Mouse (Mus musculus) cortical plate, adult 2 months (tissue): ENCODE measurements at regions not wholly inside any gene's neighbourhood (a gene's known extent, or its start where the extent isn't known, plus 50 kb on each side); places are given as distances from the start of the nearest gene placed in this dataset.

Experiments used
- H3K27ac ChIP-seq: fragments of 200-500 bp; 2 replicates; pipeline ENCODE4 v1.5.1; 2012; ENCODE audit warnings: low read length, control low read depth, inconsistent platforms; ENCODE audit not compliant: insufficient read depth
- H3K4me1 ChIP-seq: fragments of 200-500 bp; 2 replicates; pipeline ENCODE4 v1.6.1; 2011; ENCODE audit warnings: low read length; ENCODE audit not compliant: control insufficient read depth, insufficient read depth
- H3K4me3 ChIP-seq: fragments of 200-500 bp; 2 replicates; pipeline ENCODE4 v1.5.1; 2011; ENCODE audit warnings: mild to moderate bottlenecking, low read length, control low read depth; ENCODE audit not compliant: insufficient read depth
- CTCF ChIP-seq: fragments of 200-500 bp; IDR thresholded peaks from 2 replicates; pipeline ENCODE4 v1.5.1; 2011; ENCODE audit warnings: mild to moderate bottlenecking, control low read depth, low read length; ENCODE audit not compliant: insufficient read depth; ENCODE audit errors: extremely low read depth
- POLR2A ChIP-seq: fragments of 200-500 bp; IDR thresholded peaks from 2 replicates; pipeline ENCODE4 v1.6.1; 2011; ENCODE audit warnings: mild to moderate bottlenecking, low read length, control low read depth; ENCODE audit not compliant: insufficient read depth; ENCODE audit errors: extremely low read depth

GRCm38 (mm10) chr14:62192814-62193213 lies 99.6 kb upstream of the Rnaseh2b start:
- H3K4me1 ChIP-seq = peaks cover 5% of the 10 kb centered on the region
- H3K27ac ChIP-seq = no peak overlapping the region
- no peak for TF ChIP-seq CTCF
- no peak overlapping the region for H3K4me3 ChIP-seq

- Histone ChIP-seq H3K4me1 (peaks cover 2% of the 10 kb centered on the region), H3K27ac (no peak overlapping the region), H3K4me3 (no peak overlapping the region)
- no peak for TF ChIP-seq CTCF
- no peak for TF ChIP-seq POLR2A
These were observed 99.0 kb upstream of the Rnaseh2b start for GRCm38 (mm10) chr14:62193371-62193770.

GRCm38 (mm10) chr14:62196776-62197175 lies 95.6 kb upstream of the Rnaseh2b start:
- Histone ChIP-seq H3K4me1 (peaks cover 2% of the 10 kb centered on the region), H3K4me3 (no peak overlapping the region), H3K27ac (no peak overlapping the region)
- TF ChIP-seq POLR2A (no peak), CTCF (no peak)

DNA sequence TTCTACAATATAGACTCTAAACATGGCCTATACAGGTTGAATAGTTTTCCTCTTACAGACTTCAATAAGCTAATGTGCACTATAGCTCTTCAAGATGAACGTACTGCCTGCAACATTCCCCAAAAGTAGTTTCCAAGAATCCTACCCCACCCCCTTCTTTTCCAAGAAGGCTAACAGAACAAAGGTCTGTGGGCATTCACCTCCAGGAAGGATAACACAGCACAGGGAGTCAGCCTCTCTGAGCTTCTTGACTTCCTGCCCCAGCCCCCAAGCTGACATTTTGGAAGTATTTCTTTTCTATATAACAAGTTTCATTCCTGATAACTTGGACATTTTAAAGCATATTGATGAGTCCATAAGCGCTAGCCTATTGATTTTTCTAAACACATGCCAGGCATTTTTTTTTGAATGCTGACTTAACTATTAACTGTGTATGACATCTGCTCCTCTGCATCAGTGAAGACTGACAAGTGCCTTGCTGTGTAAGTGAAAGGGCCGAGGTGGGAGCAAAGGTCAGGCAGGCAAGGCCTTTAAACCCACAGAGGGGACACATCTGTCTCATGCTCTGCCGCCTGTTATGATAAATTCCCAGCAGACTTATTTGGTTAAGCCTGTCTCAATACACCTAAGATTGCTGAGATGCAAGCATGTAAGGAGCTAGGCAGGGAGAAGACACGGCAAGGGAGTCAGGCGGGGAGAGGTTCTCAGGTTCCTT lies 93.8 kb upstream of the Rnaseh2b start:
- H3K27ac ChIP-seq = no peak overlapping the region
- H3K4me3 ChIP-seq = no peak overlapping the region
- peaks cover 2% of the 10 kb centered on the region for H3K4me1 ChIP-seq
- TF ChIP-seq CTCF (no peak), POLR2A (no peak)

DNA sequence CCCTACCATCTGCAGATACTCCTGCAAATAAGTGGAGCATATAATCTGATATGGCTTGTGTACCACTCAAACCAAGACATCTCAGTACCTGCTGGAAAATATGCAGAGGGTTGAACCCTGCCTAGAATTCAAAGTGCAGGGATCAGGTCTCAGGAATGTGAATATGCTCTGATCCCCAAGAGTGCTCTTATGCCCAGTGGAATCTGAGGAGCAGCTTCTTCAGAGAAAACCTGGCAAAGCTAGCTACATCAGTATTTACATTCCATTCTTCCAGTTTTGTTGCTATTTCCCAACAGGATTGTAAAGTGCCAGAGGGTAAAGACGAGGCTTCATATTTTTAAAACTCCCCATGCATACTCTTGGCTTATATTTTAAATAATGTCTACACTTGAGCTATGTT lies 77.3 kb upstream of the Rnaseh2b start:
- H3K4me1 ChIP-seq = no peaks in the 10 kb centered on the region
- no peak overlapping the region for H3K27ac ChIP-seq
- H3K4me3 ChIP-seq = no peak overlapping the region
- no peak for TF ChIP-seq CTCF
- no peak for TF ChIP-seq POLR2A

DNA sequence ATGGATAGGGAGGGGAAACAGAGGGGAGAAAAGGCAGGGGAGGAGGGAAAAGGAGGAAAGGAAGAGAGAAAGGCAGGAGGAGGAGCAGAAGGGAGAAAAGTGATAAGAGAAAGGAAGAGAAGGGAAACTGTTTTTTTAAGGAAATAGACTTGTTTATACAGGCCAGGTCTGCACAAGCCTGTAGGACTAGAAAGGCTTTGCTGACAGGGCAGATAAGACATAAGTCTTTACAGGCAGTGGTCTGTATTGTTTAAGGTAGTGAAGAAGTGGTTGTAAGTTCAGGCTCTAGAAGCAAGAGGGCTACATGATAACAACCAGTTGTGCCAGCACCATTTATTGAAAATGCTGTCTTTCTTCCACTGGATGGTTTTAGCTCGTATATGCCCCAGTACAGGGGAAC lies 75.4 kb upstream of the Rnaseh2b start:
- Histone ChIP-seq H3K4me3 (no peak overlapping the region), H3K27ac (no peak overlapping the region), H3K4me1 (no peaks in the 10 kb centered on the region)
- TF ChIP-seq CTCF (no peak), POLR2A (no peak)

GRCm38 (mm10) chr14:62217971-62218370 lies 74.4 kb upstream of the Rnaseh2b start:
- no peak for TF ChIP-seq CTCF
- no peak for TF ChIP-seq POLR2A
- no peaks in the 10 kb centered on the region for H3K4me1 ChIP-seq
- H3K27ac ChIP-seq = no peak overlapping the region
- H3K4me3 ChIP-seq = no peak overlapping the region

- Histone ChIP-seq H3K4me3 (no peak overlapping the region), H3K27ac (no peak overlapping the region), H3K4me1 (no peaks in the 10 kb centered on the region)
- TF ChIP-seq POLR2A = no peak
- TF ChIP-seq CTCF = no peak
These were observed 73.7 kb upstream of the Rnaseh2b start for GRCm38 (mm10) chr14:62218716-62219115.

- H3K4me3 ChIP-seq = no peak overlapping the region
- no peaks in the 10 kb centered on the region for H3K4me1 ChIP-seq
- no peak overlapping the region for H3K27ac ChIP-seq
- no peak for TF ChIP-seq CTCF
- TF ChIP-seq POLR2A = no peak
These were observed 71.6 kb upstream of the Rnaseh2b start for GRCm38 (mm10) chr14:62220770-62221169.
